20 mouse cellular contexts compared by ENCODE assay signal in genomic region chr13:59653136-59653535, GRCm38 (mm10). TPM values are rescaled to one million over a fixed set of nuclear protein-coding genes. Genes with fewer than 3 reads are reported as not detected.
A peak's percentile ranks its signal among the peaks of the same experiment; 100 is the strongest.
DNase-seq lines count a peak whose midpoint lies in the region; ATAC-seq and TF ChIP-seq lines count a peak whose summit lies in the region.
"Had no signal": no experiment of that assay in that cellular context is flagged by ENCODE, and none has a peak within 500 bp of the region (broad histone marks: within the 10 kb centered on the region; RNA-seq: fewer than 3 reads in every experiment).

No protein-coding gene starts in this region.

- peaks cover 21% of the 10 kb centered on the region for H3K4me1 ChIP-seq in hindbrain, embryonic 11.5 days (replicated peaks; ENCODE audit: control insufficient read depth, insufficient read depth, low read length)
- H3K4me1 ChIP-seq in hindbrain, embryonic 16.5 days (ENCODE audit: control insufficient read depth, insufficient read depth, low read depth, low read length): peaks cover 14% of the 10 kb centered on the region
- H3K4me1 ChIP-seq in E14TG2a.4 (replicated peaks; ENCODE audit: low read depth, low read length): peaks cover 100% of the 10 kb centered on the region
- peaks cover 37% of the 10 kb centered on the region for H3K4me1 ChIP-seq in forebrain, embryonic 13.5 days
- peaks cover 31% of the 10 kb centered on the region for H3K4me1 ChIP-seq in midbrain, embryonic 11.5 days (ENCODE audit: control insufficient read depth, insufficient read depth, low read length)

- TF ChIP-seq CTCF in E14TG2a.4 (conservative IDR thresholded peaks at IDR 0.05; ENCODE audit: low read length): no peak

- H3K4me2 ChIP-seq in hindbrain, embryonic 11.5 days (replicated peaks; ENCODE audit: low read depth, low read length): no peak overlapping the region
- no peak overlapping the region for H3K4me2 ChIP-seq in hindbrain, embryonic 16.5 days (ENCODE audit: low read length)
- H3K4me2 ChIP-seq in forebrain, embryonic 13.5 days: no peak overlapping the region
- no peak overlapping the region for H3K4me2 ChIP-seq in midbrain, embryonic 11.5 days
- H3K4me2 ChIP-seq: embryonic facial prominence, embryonic 13.5 days; lung, embryonic 15.5 days had no signal

- peaks cover 6% of the 10 kb centered on the region; the same call in 1 of the 2 replicates for H3K36me3 ChIP-seq in hindbrain, embryonic 11.5 days (ENCODE audit: control insufficient read depth, insufficient read depth, low read length)
- no peaks in the 10 kb centered on the region for H3K36me3 ChIP-seq in hindbrain, embryonic 16.5 days (ENCODE audit: control insufficient read depth, insufficient read depth, low read length)
- H3K36me3 ChIP-seq in E14TG2a.4 (ENCODE audit: insufficient read depth, low read length): peaks cover 52% of the 10 kb centered on the region
- H3K36me3 ChIP-seq in forebrain, embryonic 13.5 days (ENCODE audit: poor library complexity, severe bottlenecking): peaks cover 58% of the 10 kb centered on the region
- H3K36me3 ChIP-seq in midbrain, embryonic 11.5 days (ENCODE audit: control insufficient read depth, insufficient read depth, low read length): peaks cover 19% of the 10 kb centered on the region
- H3K36me3 ChIP-seq: lung, embryonic 15.5 days had no signal

- WGBS in hindbrain, embryonic 11.5 days: 52% methylated on average over 3 of the region's 3 CpGs
- 52% methylated on average over 3 of the region's 3 CpGs for WGBS in hindbrain, embryonic 16.5 days
- 73% methylated on average over 3 of the region's 3 CpGs for WGBS in forebrain, embryonic 13.5 days
- 84% methylated on average over 3 of the region's 3 CpGs for WGBS in midbrain, embryonic 11.5 days

- no peak for ATAC-seq in hindbrain, embryonic 11.5 days (ENCODE audit: low FRiP score)
- no peak for ATAC-seq in hindbrain, embryonic 16.5 days
- ATAC-seq in forebrain, embryonic 13.5 days: no peak
- no peak for ATAC-seq in midbrain, embryonic 11.5 days (ENCODE audit: low FRiP score)

- H3K4me3 ChIP-seq in hindbrain, embryonic 11.5 days (ENCODE audit: low read depth, low read length): no peak overlapping the region
- no peak overlapping the region for H3K4me3 ChIP-seq in hindbrain, embryonic 16.5 days (ENCODE audit: low read length)
- 0 out of 2 replicates have a peak overlapping the region, but pooled peaks have one; percentile 10 for H3K4me3 ChIP-seq in E14TG2a.4 (replicated peaks; ENCODE audit: low read length)
- no peak overlapping the region for H3K4me3 ChIP-seq in forebrain, embryonic 13.5 days
- no peak overlapping the region for H3K4me3 ChIP-seq in midbrain, embryonic 11.5 days (ENCODE audit: low read depth, low read length)
- H3K4me3 ChIP-seq: embryonic facial prominence, embryonic 13.5 days; lung, embryonic 15.5 days had no signal

- H3K27me3 ChIP-seq in hindbrain, embryonic 11.5 days (ENCODE audit: control insufficient read depth, insufficient read depth, low read length): no peaks in the 10 kb centered on the region
- H3K27me3 ChIP-seq in hindbrain, embryonic 16.5 days (replicated peaks; ENCODE audit: control insufficient read depth, insufficient read depth, low read length): no peaks in the 10 kb centered on the region
- no peaks in the 10 kb centered on the region for H3K27me3 ChIP-seq in E14TG2a.4 (ENCODE audit: insufficient read depth, low read length)
- no peaks in the 10 kb centered on the region for H3K27me3 ChIP-seq in forebrain, embryonic 13.5 days
- no peaks in the 10 kb centered on the region for H3K27me3 ChIP-seq in midbrain, embryonic 11.5 days (ENCODE audit: control insufficient read depth, insufficient read depth, low read length)
- H3K27me3 ChIP-seq: embryonic facial prominence, embryonic 13.5 days; lung, embryonic 15.5 days had no signal

- DNase-seq in hindbrain, embryonic 11.5 days (ENCODE audit: low spot score): no peak
- DNase-seq in midbrain, embryonic 11.5 days (ENCODE audit: low spot score, missing footprints): no peak
- no peak for DNase-seq in gastrocnemius, adult 8-10 months (ENCODE audit: low spot score in 2 of 2)
- no peak for DNase-seq in Muller cell, postnatal 12 days (ENCODE audit: inconsistent ontology term)
- DNase-seq: adrenal gland, postnatal 25 days; cerebellum, postnatal 25 days; right cerebral cortex, adult 18-20 months had no signal

- peak overlapping the region; percentile 77 for H3K27ac ChIP-seq in hindbrain, embryonic 11.5 days (ENCODE audit: low read depth, low read length)
- H3K27ac ChIP-seq in hindbrain, embryonic 16.5 days (ENCODE audit: low read depth, low read length): no peak overlapping the region; the same call in 1 of the 2 replicates
- peak overlapping the region; percentile 41; the same call in 1 of the 2 replicates for H3K27ac ChIP-seq in forebrain, embryonic 13.5 days
- peak overlapping the region; percentile 1; the same call in 1 of the 2 replicates for H3K27ac ChIP-seq in midbrain, embryonic 11.5 days (ENCODE audit: low read depth, low read length)
- H3K27ac ChIP-seq: embryonic facial prominence, embryonic 13.5 days; lung, embryonic 15.5 days had no signal

- no peak overlapping the region for H3K9ac ChIP-seq in hindbrain, embryonic 11.5 days (ENCODE audit: low read depth, low read length)
- H3K9ac ChIP-seq in hindbrain, embryonic 16.5 days (ENCODE audit: low read depth, low read length): no peak overlapping the region
- H3K9ac ChIP-seq in forebrain, embryonic 13.5 days: 0 out of 2 replicates have a peak overlapping the region, but pooled peaks have one; percentile 1
- no peak overlapping the region for H3K9ac ChIP-seq in midbrain, embryonic 11.5 days (ENCODE audit: low read length)
- H3K9ac ChIP-seq: embryonic facial prominence, embryonic 13.5 days; lung, embryonic 15.5 days had no signal

- no peaks in the 10 kb centered on the region for H3K9me3 ChIP-seq in hindbrain, embryonic 11.5 days (ENCODE audit: control insufficient read depth, low read length)
- no peaks in the 10 kb centered on the region for H3K9me3 ChIP-seq in hindbrain, embryonic 16.5 days (ENCODE audit: control insufficient read depth, low read length)
- no peaks in the 10 kb centered on the region for H3K9me3 ChIP-seq in E14TG2a.4 (ENCODE audit: low read length)
- H3K9me3 ChIP-seq in forebrain, embryonic 13.5 days (replicated peaks): no peaks in the 10 kb centered on the region
- H3K9me3 ChIP-seq in midbrain, embryonic 11.5 days (ENCODE audit: control insufficient read depth, low read length): no peaks in the 10 kb centered on the region
- H3K9me3 ChIP-seq: embryonic facial prominence, embryonic 13.5 days; lung, embryonic 15.5 days had no signal

RNA-seq across cellular contexts. Expression of gene Golm1, which starts 22.5 kb away (rescaled TPM):
- 135 and 147 TPM in 2 replicates for polyA plus RNA-seq in hindbrain, embryonic 11.5 days (2014; fragmentation: Nextera tagmentation; extraction: Ambion mirVana)
- 21.0 and 26.0 TPM in 2 replicates for polyA plus RNA-seq in hindbrain, embryonic 16.5 days (2015; fragmentation: Nextera tagmentation; extraction: Ambion mirVana)
- polyA plus RNA-seq in forebrain, embryonic 13.5 days (2015; fragmentation: Nextera tagmentation; extraction: Ambion mirVana): 76.4 and 80.6 TPM in 2 replicates
- 179 TPM in 2 replicates for polyA plus RNA-seq in midbrain, embryonic 11.5 days (2014; fragmentation: Nextera tagmentation; extraction: Ambion mirVana)
- total RNA-seq in gastrocnemius, adult 8-10 months (2022): 1 to 10 TPM; 5.5 to 9.3 (median 7.5) TPM

RNA-seq across cellular contexts. Expression of gene 4921517D22Rik, which starts 40.8 kb away (rescaled TPM):
- not detected in 2 replicates for polyA plus RNA-seq in hindbrain, embryonic 11.5 days (2014; fragmentation: Nextera tagmentation; extraction: Ambion mirVana)
- polyA plus RNA-seq in hindbrain, embryonic 16.5 days (2015; fragmentation: Nextera tagmentation; extraction: Ambion mirVana): not detected in 2 replicates
- polyA plus RNA-seq in forebrain, embryonic 13.5 days (2015; fragmentation: Nextera tagmentation; extraction: Ambion mirVana): not detected in 2 replicates
- not detected in 2 replicates for polyA plus RNA-seq in midbrain, embryonic 11.5 days (2014; fragmentation: Nextera tagmentation; extraction: Ambion mirVana)
- not detected for total RNA-seq in gastrocnemius, adult 8-10 months (2022)
- total RNA-seq: adrenal gland, postnatal 25 days; left cerebral cortex, postnatal 10 days; liver, adult 2 months; megakaryocyte, adult 5-6 weeks had no signal
- polyA plus RNA-seq: embryonic facial prominence, embryonic 13.5 days; heart, postnatal 0 days; intestine, embryonic 14.5 days; large intestine, adult 2 months; liver, adult 2 months; lung, embryonic 15.5 days; neural tube, embryonic 14.5 days; urinary bladder, adult 2 months had no signal

RNA-seq across cellular contexts. Expression of gene Spata31d1a, which starts 57.0 kb away (rescaled TPM):
- polyA plus RNA-seq in hindbrain, embryonic 11.5 days (2014; fragmentation: Nextera tagmentation; extraction: Ambion mirVana): 0.03 TPM in 1 of 2 replicates, not detected in the other
- 0.12 TPM in 1 of 2 replicates, not detected in the other for polyA plus RNA-seq in hindbrain, embryonic 16.5 days (2015; fragmentation: Nextera tagmentation; extraction: Ambion mirVana)
- 0.05 TPM in 1 of 2 replicates, not detected in the other for polyA plus RNA-seq in forebrain, embryonic 13.5 days (2015; fragmentation: Nextera tagmentation; extraction: Ambion mirVana)
- polyA plus RNA-seq in midbrain, embryonic 11.5 days (2014; fragmentation: Nextera tagmentation; extraction: Ambion mirVana): not detected in 2 replicates
- total RNA-seq in gastrocnemius, adult 8-10 months (2022): not detected
- total RNA-seq: adrenal gland, postnatal 25 days; liver, adult 2 months had no signal
- polyA plus RNA-seq: heart, postnatal 0 days; large intestine, adult 2 months; liver, adult 2 months; lung, embryonic 15.5 days; urinary bladder, adult 2 months had no signal

RNA-seq across cellular contexts. Expression of gene Spata31d1b, which starts 58.9 kb away (rescaled TPM):
- polyA plus RNA-seq in hindbrain, embryonic 11.5 days (2014; fragmentation: Nextera tagmentation; extraction: Ambion mirVana): not detected in 2 replicates
- 0.04 TPM in 1 of 2 replicates, not detected in the other for polyA plus RNA-seq in hindbrain, embryonic 16.5 days (2015; fragmentation: Nextera tagmentation; extraction: Ambion mirVana)
- not detected in 2 replicates for polyA plus RNA-seq in forebrain, embryonic 13.5 days (2015; fragmentation: Nextera tagmentation; extraction: Ambion mirVana)
- polyA plus RNA-seq in midbrain, embryonic 11.5 days (2014; fragmentation: Nextera tagmentation; extraction: Ambion mirVana): 0.05 TPM in 1 of 2 replicates, not detected in the other
- not detected for total RNA-seq in gastrocnemius, adult 8-10 months (2022)
- total RNA-seq: adrenal gland, postnatal 25 days; left cerebral cortex, postnatal 10 days; liver, adult 2 months; megakaryocyte, adult 5-6 weeks had no signal
- polyA plus RNA-seq: embryonic facial prominence, embryonic 13.5 days; heart, postnatal 0 days; intestine, embryonic 14.5 days; large intestine, adult 2 months; liver, adult 2 months; lung, embryonic 15.5 days; neural tube, embryonic 14.5 days; urinary bladder, adult 2 months had no signal
